Mouse (Mus musculus) right cerebral cortex, postnatal 10 days (tissue): ENCODE data around the gene Rbm24.
A peak's percentile ranks its signal among the peaks of the same experiment; 100 is the strongest.

Experiments used
- DNase-seq, 2 experiments: peaks; one replicate each; pipeline ENCODE4 v3.0.0; 2021; ENCODE audit warnings: low spot score in 2 of 2

Gene Rbm24

GRCm38 (mm10) chr13:46438960-46439359 lies 20.7 kb downstream of the Rbm24 start:
- DNase-seq: no peak

GRCm38 (mm10) chr13:46444021-46444420 lies 25.8 kb downstream of the Rbm24 start:
- DNase-seq: no peak

GRCm38 (mm10) chr13:46446062-46446461 lies 27.8 kb downstream of the Rbm24 start:
- DNase-seq: no peak

- no peak for DNase-seq
These were observed 30.0 kb downstream of the Rbm24 start for GRCm38 (mm10) chr13:46448276-46448675.

GRCm38 (mm10) chr13:46449955-46450354 lies 31.7 kb downstream of the Rbm24 start:
- no peak for DNase-seq

GRCm38 (mm10) chr13:46450623-46451022 lies 32.4 kb downstream of the Rbm24 start:
- no peak for DNase-seq

- DNase-seq: peak; percentile 48 to 57
These were observed 33.3 kb downstream of the Rbm24 start for GRCm38 (mm10) chr13:46451548-46451947.

GRCm38 (mm10) chr13:46459546-46459945 lies 41.3 kb downstream of the Rbm24 start:
- no peak for DNase-seq

GRCm38 (mm10) chr13:46462280-46462679 lies 44.0 kb downstream of the Rbm24 start:
- DNase-seq: peak in 1 of 2 experiments; percentile 33

- DNase-seq: no peak
These were observed 45.5 kb downstream of the Rbm24 start for GRCm38 (mm10) chr13:46463764-46464163.

- DNase-seq: no peak
These were observed 50.0 kb downstream of the Rbm24 start for GRCm38 (mm10) chr13:46468251-46468650.

GRCm38 (mm10) chr13:46469536-46469935 lies 51.3 kb downstream of the Rbm24 start:
- DNase-seq: no peak
